Mouse (Mus musculus) heart, embryonic 13.5 days (tissue): ENCODE measurements at regions not wholly inside any gene's neighbourhood (a gene's known extent, or its start where the extent isn't known, plus 50 kb on each side); places are given as distances from the start of the nearest gene placed in this dataset.

Experiments used
- ATAC-seq: fragments of 200-750 bp; cut with Nextera tagmentation; 2 replicates; pipeline ENCODE4 v1.8.0; 2017; ENCODE audit warnings: moderate TSS enrichment; ENCODE audit not compliant: insufficient number of reproducible peaks, low FRiP score, low TSS enrichment; ENCODE audit errors: extremely low read depth
- H3K27ac ChIP-seq: fragments of 300-500 bp; sonication (generic); replicated peaks from 2 replicates; pipeline ENCODE4 v1.5.1; 2015; ENCODE audit warnings: moderate library complexity, mild to moderate bottlenecking, inconsistent platforms
- H3K27me3 ChIP-seq: fragments of 300-500 bp; sonication (generic); replicated peaks from 2 replicates; pipeline ENCODE4 v1.6.1; 2015; ENCODE audit warnings: mild to moderate bottlenecking, inconsistent platforms
- H3K36me3 ChIP-seq: fragments of 300-500 bp; sonication (generic); 2 replicates; pipeline ENCODE4 v1.6.1; 2015; ENCODE audit warnings: mild to moderate bottlenecking, inconsistent platforms
- H3K4me1 ChIP-seq: fragments of 300-500 bp; sonication (generic); 2 replicates; pipeline ENCODE4 v1.6.1; 2015; ENCODE audit warnings: inconsistent platforms
- H3K4me2 ChIP-seq: fragments of 300-500 bp; sonication (generic); 2 replicates; pipeline ENCODE4 v1.6.1; 2015; ENCODE audit warnings: inconsistent platforms, mild to moderate bottlenecking, moderate library complexity
- H3K4me3 ChIP-seq: fragments of 300-500 bp; sonication (generic); 2 replicates; pipeline ENCODE4 v1.5.1; 2015; ENCODE audit warnings: moderate library complexity, mild to moderate bottlenecking, inconsistent platforms
- H3K9ac ChIP-seq: fragments of 300-500 bp; sonication (generic); 2 replicates; pipeline ENCODE4 v1.6.1; 2015; ENCODE audit warnings: inconsistent platforms, mild to moderate bottlenecking, moderate library complexity
- H3K9me3 ChIP-seq: fragments of 300-500 bp; sonication (generic); 2 replicates; pipeline ENCODE4 v1.6.1; 2016; ENCODE audit warnings: inconsistent platforms
- WGBS: fragments of 180-500 bp; shearing (Covaris S2); methylation state at CpG from one replicate; pipeline ENCODE4 v1.1.7; 2015; ENCODE audit warnings: mixed read lengths; 5-methylcytosine and 5-hydroxymethylcytosine counted together

- no peak overlapping the region for H3K9ac ChIP-seq
Measured at GRCm38 (mm10) chr15:36884671-36885365, 122.8 kb downstream of the Zfp706 start.

GRCm38 (mm10) chr15:36884074-36884473 is 123.5 kb downstream of the Zfp706 start:
- no peaks in the 10 kb centered on the region for H3K27me3 ChIP-seq
- no peak overlapping the region for H3K9ac ChIP-seq
- peaks cover 29% of the 10 kb centered on the region for H3K4me1 ChIP-seq
- H3K9me3 ChIP-seq, result 0 out of 2 replicates have a peak, but pooled peaks cover 3% of the 10 kb centered on the region
- WGBS, result 84% methylated on average over 3 of the region's 3 CpGs
- H3K36me3 ChIP-seq, result no peaks in the 10 kb centered on the region
- no peak overlapping the region for H3K4me2 ChIP-seq
- no peak overlapping the region for H3K27ac ChIP-seq
- H3K4me3 ChIP-seq, result no peak overlapping the region
- no peak for ATAC-seq

More at GRCm38 (mm10) chr15:36884671-36885365, 122.8 kb downstream of the Zfp706 start:
- Histone ChIP-seq H3K9me3 (0 out of 2 replicates have a peak, but pooled peaks cover 3% of the 10 kb centered on the region), H3K27me3 (no peaks in the 10 kb centered on the region), H3K36me3 (no peaks in the 10 kb centered on the region), H3K4me1 (peaks cover 29% of the 10 kb centered on the region), H3K4me2 (no peak overlapping the region), H3K27ac (0 out of 2 replicates have a peak overlapping the region, but pooled peaks have one; percentile 4), H3K4me3 (no peak overlapping the region)
- WGBS, result 57% methylated on average over 11 of the region's 11 CpGs
- no peak for ATAC-seq

- WGBS, result 76% methylated on average over 6 of the region's 6 CpGs
- Histone ChIP-seq H3K27me3 (no peaks in the 10 kb centered on the region), H3K27ac (no peak overlapping the region), H3K9me3 (0 out of 2 replicates have a peak, but pooled peaks cover 3% of the 10 kb centered on the region), H3K4me2 (no peak overlapping the region), H3K4me3 (no peak overlapping the region), H3K4me1 (peaks cover 33% of the 10 kb centered on the region), H3K9ac (no peak overlapping the region), H3K36me3 (no peaks in the 10 kb centered on the region)
- no peak for ATAC-seq
Measured at GRCm38 (mm10) chr15:36883156-36883555, 124.4 kb downstream of the Zfp706 start.

GRCm38 (mm10) chr15:36881576-36881975 is 126.0 kb downstream of the Zfp706 start:
- ATAC-seq, result no peak
- 0 out of 2 replicates have a peak, but pooled peaks cover 3% of the 10 kb centered on the region for H3K9me3 ChIP-seq
- no peak overlapping the region for H3K9ac ChIP-seq
- H3K27me3 ChIP-seq, result no peaks in the 10 kb centered on the region
- no peak overlapping the region for H3K27ac ChIP-seq
- peaks cover 37% of the 10 kb centered on the region for H3K4me1 ChIP-seq
- 75% methylated on average over 2 of the region's 2 CpGs for WGBS
- no peaks in the 10 kb centered on the region for H3K36me3 ChIP-seq
- H3K4me2 ChIP-seq, result no peak overlapping the region
- no peak overlapping the region for H3K4me3 ChIP-seq

- no peak overlapping the region for H3K9ac ChIP-seq
- no peak overlapping the region for H3K27ac ChIP-seq
- no peak overlapping the region for H3K4me3 ChIP-seq
- no peaks in the 10 kb centered on the region for H3K36me3 ChIP-seq
- 0 out of 2 replicates have a peak, but pooled peaks cover 3% of the 10 kb centered on the region for H3K9me3 ChIP-seq
- no peak overlapping the region for H3K4me2 ChIP-seq
- ATAC-seq, result no peak
- 87% methylated on average over 3 of the region's 3 CpGs for WGBS
- H3K4me1 ChIP-seq, result peaks cover 42% of the 10 kb centered on the region
- no peaks in the 10 kb centered on the region for H3K27me3 ChIP-seq
Measured at GRCm38 (mm10) chr15:36880602-36881001, 127.0 kb downstream of the Zfp706 start.

GRCm38 (mm10) chr15:36879587-36879986 is 128.0 kb downstream of the Zfp706 start:
- H3K9me3 ChIP-seq, result 0 out of 2 replicates have a peak, but pooled peaks cover 3% of the 10 kb centered on the region
- peaks cover 44% of the 10 kb centered on the region for H3K4me1 ChIP-seq
- H3K27ac ChIP-seq, result no peak overlapping the region
- no peaks in the 10 kb centered on the region for H3K27me3 ChIP-seq
- H3K4me2 ChIP-seq, result no peak overlapping the region
- no peak for ATAC-seq
- H3K4me3 ChIP-seq, result no peak overlapping the region
- WGBS, result 80% methylated on average over 7 of the region's 7 CpGs
- no peak overlapping the region for H3K9ac ChIP-seq
- H3K36me3 ChIP-seq, result no peaks in the 10 kb centered on the region

GRCm38 (mm10) chr15:36878960-36879359 is 128.6 kb downstream of the Zfp706 start:
- no peaks in the 10 kb centered on the region for H3K36me3 ChIP-seq
- H3K4me1 ChIP-seq, result peaks cover 45% of the 10 kb centered on the region
- WGBS, result 40% methylated on average over 5 of the region's 5 CpGs
- no peak for ATAC-seq
- no peak overlapping the region for H3K27ac ChIP-seq
- H3K4me3 ChIP-seq, result no peak overlapping the region
- no peak overlapping the region for H3K9ac ChIP-seq
- H3K27me3 ChIP-seq, result no peaks in the 10 kb centered on the region
- no peak overlapping the region for H3K4me2 ChIP-seq
- 0 out of 2 replicates have a peak, but pooled peaks cover 2% of the 10 kb centered on the region for H3K9me3 ChIP-seq

GRCm38 (mm10) chr15:36878276-36878675 is 129.3 kb downstream of the Zfp706 start:
- Histone ChIP-seq H3K4me3 (no peak overlapping the region), H3K27ac (no peak overlapping the region), H3K9me3 (no peaks in the 10 kb centered on the region), H3K4me2 (no peak overlapping the region), H3K27me3 (no peaks in the 10 kb centered on the region), H3K36me3 (no peaks in the 10 kb centered on the region), H3K9ac (peak overlapping the region; percentile 14; the same call in 1 of the 2 replicates), H3K4me1 (peaks cover 52% of the 10 kb centered on the region)
- WGBS, result 54% methylated on average over 3 of the region's 3 CpGs
- ATAC-seq, result no peak

GRCm38 (mm10) chr15:36877501-36877900 is 130.1 kb downstream of the Zfp706 start:
- H3K4me1 ChIP-seq, result peaks cover 60% of the 10 kb centered on the region
- H3K36me3 ChIP-seq, result no peaks in the 10 kb centered on the region
- no peak overlapping the region for H3K27ac ChIP-seq
- no peaks in the 10 kb centered on the region for H3K9me3 ChIP-seq
- H3K4me3 ChIP-seq, result no peak overlapping the region
- no peak overlapping the region for H3K9ac ChIP-seq
- ATAC-seq, result no peak
- no peaks in the 10 kb centered on the region for H3K27me3 ChIP-seq
- 78% methylated on average over 7 of the region's 7 CpGs for WGBS
- no peak overlapping the region for H3K4me2 ChIP-seq

GRCm38 (mm10) chr15:36875980-36876778 is 131.4 kb downstream of the Zfp706 start:
- Histone ChIP-seq H3K27me3 (no peaks in the 10 kb centered on the region), H3K36me3 (no peaks in the 10 kb centered on the region), H3K9ac (no peak overlapping the region), H3K4me1 (peaks cover 64% of the 10 kb centered on the region), H3K9me3 (no peaks in the 10 kb centered on the region), H3K27ac (peak overlapping the region; percentile 61), H3K4me3 (no peak overlapping the region), H3K4me2 (no peak overlapping the region)
- ATAC-seq, result no peak
- WGBS, result 56% methylated on average over 10 of the region's 10 CpGs

- no peak for ATAC-seq
- Histone ChIP-seq H3K27me3 (no peaks in the 10 kb centered on the region), H3K4me2 (no peak overlapping the region), H3K4me3 (no peak overlapping the region), H3K36me3 (no peaks in the 10 kb centered on the region), H3K9me3 (no peaks in the 10 kb centered on the region), H3K4me1 (peaks cover 62% of the 10 kb centered on the region), H3K27ac (peak overlapping the region; percentile 93), H3K9ac (peak overlapping the region; percentile 66; the same call in 1 of the 2 replicates)
- WGBS, result 74% methylated on average over 4 of the region's 4 CpGs
Measured at GRCm38 (mm10) chr15:36874555-36874954, 133.0 kb downstream of the Zfp706 start.
